Mouse (Mus musculus) midbrain, embryonic 15.5 days (tissue): ENCODE results near the gene Snx21. TPM values are rescaled to one million over a fixed set of nuclear protein-coding genes. Genes with fewer than 3 reads are reported as not detected.

ENCODE experiments used
- ATAC-seq: fragments of 200-750 bp; cut with Nextera tagmentation; replicated peaks from 2 replicates; pipeline ENCODE4 v1.8.0; 2017; ENCODE audit warnings: moderate TSS enrichment
- H3K27ac ChIP-seq: fragments of 300-500 bp; sonication (generic); 2 replicates; pipeline ENCODE4 v1.5.1; 2015; ENCODE audit warnings: mild to moderate bottlenecking, inconsistent platforms
- H3K27me3 ChIP-seq: fragments of 300-500 bp; sonication (generic); replicated peaks from 2 replicates; pipeline ENCODE4 v1.6.1; 2015; ENCODE audit warnings: inconsistent platforms
- H3K36me3 ChIP-seq: fragments of 300-500 bp; sonication (generic); replicated peaks from 2 replicates; pipeline ENCODE4 v1.6.1; 2015; ENCODE audit warnings: inconsistent platforms
- H3K4me1 ChIP-seq: fragments of 300-500 bp; sonication (generic); 2 replicates; pipeline ENCODE4 v1.6.1; 2015; ENCODE audit warnings: inconsistent platforms
- H3K4me2 ChIP-seq: fragments of 300-500 bp; sonication (generic); 2 replicates; pipeline ENCODE4 v1.6.1; 2015; ENCODE audit warnings: inconsistent platforms, mild to moderate bottlenecking, moderate library complexity
- H3K4me3 ChIP-seq: fragments of 300-500 bp; sonication (generic); 2 replicates; pipeline ENCODE4 v1.5.1; 2015; ENCODE audit warnings: mild to moderate bottlenecking, inconsistent platforms
- H3K9ac ChIP-seq: fragments of 300-500 bp; sonication (generic); 2 replicates; pipeline ENCODE4 v1.6.1; 2015; ENCODE audit warnings: mild to moderate bottlenecking, inconsistent platforms
- H3K9me3 ChIP-seq: fragments of 300-500 bp; sonication (generic); 2 replicates; pipeline ENCODE4 v1.6.1; 2016; ENCODE audit warnings: inconsistent platforms
- WGBS: fragments of 180-500 bp; shearing (Covaris S2); methylation state at CpG from one replicate; pipeline ENCODE4 v1.1.7; 2015; ENCODE audit warnings: mixed read lengths; 5-methylcytosine and 5-hydroxymethylcytosine counted together
- polyA plus RNA-seq: library from polyadenylated mRNA; unstranded; fragments of >200 nt; fragmentation: Nextera tagmentation; extraction: Ambion mirVana; gene quantifications from 2 replicates; pipeline ENCODE4 v1.2.1, GENCODE M21; 2015

Gene Snx21
- 34.8 and 40.6 TPM in 2 replicates for polyA plus RNA-seq

- Histone ChIP-seq H3K36me3 (no peaks in the 10 kb centered on the region), H3K27ac (peak within 1 kb of the TSS; percentile 71), H3K27me3 (no peaks in the 10 kb centered on the region), H3K9ac (peak within 1 kb of the TSS; percentile 67), H3K9me3 (no peaks in the 10 kb centered on the region), H3K4me2 (peak within 1 kb of the TSS; percentile 88), H3K4me1 (peaks cover 24% of the 10 kb centered on the region), H3K4me3 (peak within 1 kb of the TSS; percentile 57)
- WGBS, result under 1% methylated on average over 82 of the region's 89 CpGs
- peak; percentile 85 for ATAC-seq
Observed at GRCm38 (mm10) chr2:164785481-164786387, at the start of gene Snx21. TSS of gene Snx21 (plus strand) at chr2:164785823.

GRCm38 (mm10) chr2:164737377-164738090 is 48.1 kb upstream of the Snx21 start:
- no peak overlapping the region for H3K27ac ChIP-seq
- no peaks in the 10 kb centered on the region for H3K27me3 ChIP-seq
- H3K9ac ChIP-seq, result no peak overlapping the region
- ATAC-seq, result no peak
- no peaks in the 10 kb centered on the region for H3K9me3 ChIP-seq
- 75% methylated on average over 3 of the region's 3 CpGs for WGBS
- H3K4me2 ChIP-seq, result no peak overlapping the region
- no peaks in the 10 kb centered on the region for H3K36me3 ChIP-seq
- H3K4me3 ChIP-seq, result no peak overlapping the region
- no peaks in the 10 kb centered on the region for H3K4me1 ChIP-seq

GRCm38 (mm10) chr2:164739876-164740275 is 45.7 kb upstream of the Snx21 start:
- ATAC-seq, result no peak
- no peak overlapping the region for H3K9ac ChIP-seq
- no peak overlapping the region for H3K27ac ChIP-seq
- peaks cover 1% of the 10 kb centered on the region for H3K4me1 ChIP-seq
- 65% methylated on average over 7 of the region's 7 CpGs for WGBS
- H3K4me2 ChIP-seq, result no peak overlapping the region
- no peaks in the 10 kb centered on the region for H3K36me3 ChIP-seq
- no peak overlapping the region for H3K4me3 ChIP-seq
- H3K27me3 ChIP-seq, result no peaks in the 10 kb centered on the region
- H3K9me3 ChIP-seq, result no peaks in the 10 kb centered on the region

- peak overlapping the region; percentile 94 for H3K9ac ChIP-seq
- peak overlapping the region; percentile 90 for H3K4me2 ChIP-seq
- peaks cover 35% of the 10 kb centered on the region for H3K4me1 ChIP-seq
- 76% methylated on average over 13 of the region's 13 CpGs for WGBS
- no peaks in the 10 kb centered on the region for H3K27me3 ChIP-seq
- peak overlapping the region; percentile 84 for H3K4me3 ChIP-seq
- ATAC-seq, result no peak
- 0 out of 2 replicates have a peak, but pooled peaks cover 3% of the 10 kb centered on the region for H3K36me3 ChIP-seq
- H3K27ac ChIP-seq, result 0 out of 2 replicates have a peak overlapping the region, but pooled peaks have one; percentile 78
- no peaks in the 10 kb centered on the region for H3K9me3 ChIP-seq
Observed at GRCm38 (mm10) chr2:164744987-164745386, 40.6 kb upstream of the Snx21 start.

GRCm38 (mm10) chr2:164745843-164746479 is 39.7 kb upstream of the Snx21 start, which contains the start of the genes Wfdc3 and Dnttip1:
TSS of gene Wfdc3 (minus strand) at chr2:164745931.
TSS of gene Dnttip1 (plus strand) at chr2:164745983.
- H3K9me3 ChIP-seq, result no peaks in the 10 kb centered on the region
- ATAC-seq, result peak; percentile 90
- 0% methylated on average over 67 of the region's 70 CpGs for WGBS

GRCm38 (mm10) chr2:164746693-164747092 is 38.9 kb upstream of the Snx21 start:
- 59% methylated on average over 8 of the region's 8 CpGs for WGBS
- no peaks in the 10 kb centered on the region for H3K27me3 ChIP-seq
- no peak overlapping the region for H3K27ac ChIP-seq
- H3K4me3 ChIP-seq, result peak overlapping the region; percentile 84
- peak overlapping the region; percentile 94 for H3K9ac ChIP-seq
- H3K4me2 ChIP-seq, result peak overlapping the region; percentile 90
- ATAC-seq, result no peak
- H3K4me1 ChIP-seq, result peaks cover 35% of the 10 kb centered on the region
- H3K9me3 ChIP-seq, result no peaks in the 10 kb centered on the region
- 0 out of 2 replicates have a peak, but pooled peaks cover 3% of the 10 kb centered on the region for H3K36me3 ChIP-seq

More at GRCm38 (mm10) chr2:164745843-164746479, 39.7 kb upstream of the Snx21 start, which contains the start of the genes Wfdc3 and Dnttip1:
- peak within 1 kb of the TSS; percentile 94 for H3K9ac ChIP-seq
- peak within 1 kb of the TSS; percentile 84 for H3K4me3 ChIP-seq
- peak within 1 kb of the TSS; percentile 78 for H3K27ac ChIP-seq
- peak within 1 kb of the TSS; percentile 90 for H3K4me2 ChIP-seq
- 0 out of 2 replicates have a peak, but pooled peaks cover 3% of the 10 kb centered on the region for H3K36me3 ChIP-seq
- H3K27me3 ChIP-seq, result no peaks in the 10 kb centered on the region
- H3K4me1 ChIP-seq, result peaks cover 35% of the 10 kb centered on the region

GRCm38 (mm10) chr2:164748191-164748590 is 37.4 kb upstream of the Snx21 start:
- WGBS, result 90% methylated on average over 4 of the region's 4 CpGs

GRCm38 (mm10) chr2:164748991-164749390 is 36.6 kb upstream of the Snx21 start:
- H3K36me3 ChIP-seq, result peaks cover 8% of the 10 kb centered on the region; the same call in 1 of the 2 replicates

More at GRCm38 (mm10) chr2:164748191-164748590, 37.4 kb upstream of the Snx21 start:
- 0 out of 2 replicates have a peak, but pooled peaks cover 6% of the 10 kb centered on the region for H3K36me3 ChIP-seq
- H3K4me1 ChIP-seq, result peaks cover 35% of the 10 kb centered on the region
- no peak for ATAC-seq
- no peak overlapping the region for H3K4me3 ChIP-seq
- no peak overlapping the region for H3K9ac ChIP-seq
- no peaks in the 10 kb centered on the region for H3K9me3 ChIP-seq
- H3K27me3 ChIP-seq, result no peaks in the 10 kb centered on the region
- H3K4me2 ChIP-seq, result no peak overlapping the region
- H3K27ac ChIP-seq, result no peak overlapping the region

GRCm38 (mm10) chr2:164752454-164752853 is 33.2 kb upstream of the Snx21 start:
- Histone ChIP-seq H3K27ac (no peak overlapping the region), H3K9me3 (no peaks in the 10 kb centered on the region), H3K4me2 (no peak overlapping the region), H3K27me3 (no peaks in the 10 kb centered on the region), H3K9ac (no peak overlapping the region), H3K4me3 (no peak overlapping the region), H3K36me3 (peaks cover 36% of the 10 kb centered on the region), H3K4me1 (peaks cover 15% of the 10 kb centered on the region)
- no peak for ATAC-seq
- WGBS, result 91% methylated on average over 2 of the region's 2 CpGs

More at GRCm38 (mm10) chr2:164748991-164749390, 36.6 kb upstream of the Snx21 start:
- 90% methylated on average over 6 of the region's 6 CpGs for WGBS
- Histone ChIP-seq H3K9ac (no peak overlapping the region), H3K4me2 (no peak overlapping the region), H3K4me3 (no peak overlapping the region), H3K27me3 (no peaks in the 10 kb centered on the region), H3K9me3 (no peaks in the 10 kb centered on the region), H3K4me1 (peaks cover 35% of the 10 kb centered on the region), H3K27ac (no peak overlapping the region)
- no peak for ATAC-seq

- no peak overlapping the region for H3K27ac ChIP-seq
- H3K4me1 ChIP-seq, result 0 out of 2 replicates have a peak, but pooled peaks cover under 1% of the 10 kb centered on the region
- no peaks in the 10 kb centered on the region for H3K27me3 ChIP-seq
- H3K9me3 ChIP-seq, result no peaks in the 10 kb centered on the region
- H3K4me3 ChIP-seq, result no peak overlapping the region
- peaks cover 46% of the 10 kb centered on the region for H3K36me3 ChIP-seq
- no peak overlapping the region for H3K4me2 ChIP-seq
- WGBS, result 91% methylated on average over 11 of the region's 11 CpGs
- H3K9ac ChIP-seq, result no peak overlapping the region
- no peak for ATAC-seq
Observed at GRCm38 (mm10) chr2:164754105-164754504, 31.5 kb upstream of the Snx21 start.

GRCm38 (mm10) chr2:164754800-164755199 is 30.8 kb upstream of the Snx21 start:
- Histone ChIP-seq H3K4me3 (no peak overlapping the region), H3K9me3 (no peaks in the 10 kb centered on the region), H3K27ac (no peak overlapping the region), H3K4me2 (no peak overlapping the region), H3K27me3 (no peaks in the 10 kb centered on the region), H3K4me1 (no peaks in the 10 kb centered on the region), H3K36me3 (peaks cover 52% of the 10 kb centered on the region), H3K9ac (no peak overlapping the region)
- ATAC-seq, result no peak
- 88% methylated on average over 2 of the region's 2 CpGs for WGBS
